Mouse (Mus musculus) left cerebral cortex, adult 8-10 months (tissue): Measurements from ENCODE around the gene Pigk. TPM values are rescaled to one million over a fixed set of nuclear protein-coding genes. Genes with fewer than 3 reads are reported as not detected.

ENCODE experiments used
- DNase-seq, 2 experiments: peaks; one replicate each; pipeline ENCODE4 v3.0.0; 2022; ENCODE audit warnings: low spot score in 2 of 2
- total RNA-seq, 4 experiments: library from RNA; stranded (reverse); gene quantifications; 2 replicates each; pipeline ENCODE4 v1.2.4; 2022

Gene Pigk
- total RNA-seq, 4 experiments from 2014 or later, result 52.5 to 68.3 (median 54.0) TPM

DNA sequence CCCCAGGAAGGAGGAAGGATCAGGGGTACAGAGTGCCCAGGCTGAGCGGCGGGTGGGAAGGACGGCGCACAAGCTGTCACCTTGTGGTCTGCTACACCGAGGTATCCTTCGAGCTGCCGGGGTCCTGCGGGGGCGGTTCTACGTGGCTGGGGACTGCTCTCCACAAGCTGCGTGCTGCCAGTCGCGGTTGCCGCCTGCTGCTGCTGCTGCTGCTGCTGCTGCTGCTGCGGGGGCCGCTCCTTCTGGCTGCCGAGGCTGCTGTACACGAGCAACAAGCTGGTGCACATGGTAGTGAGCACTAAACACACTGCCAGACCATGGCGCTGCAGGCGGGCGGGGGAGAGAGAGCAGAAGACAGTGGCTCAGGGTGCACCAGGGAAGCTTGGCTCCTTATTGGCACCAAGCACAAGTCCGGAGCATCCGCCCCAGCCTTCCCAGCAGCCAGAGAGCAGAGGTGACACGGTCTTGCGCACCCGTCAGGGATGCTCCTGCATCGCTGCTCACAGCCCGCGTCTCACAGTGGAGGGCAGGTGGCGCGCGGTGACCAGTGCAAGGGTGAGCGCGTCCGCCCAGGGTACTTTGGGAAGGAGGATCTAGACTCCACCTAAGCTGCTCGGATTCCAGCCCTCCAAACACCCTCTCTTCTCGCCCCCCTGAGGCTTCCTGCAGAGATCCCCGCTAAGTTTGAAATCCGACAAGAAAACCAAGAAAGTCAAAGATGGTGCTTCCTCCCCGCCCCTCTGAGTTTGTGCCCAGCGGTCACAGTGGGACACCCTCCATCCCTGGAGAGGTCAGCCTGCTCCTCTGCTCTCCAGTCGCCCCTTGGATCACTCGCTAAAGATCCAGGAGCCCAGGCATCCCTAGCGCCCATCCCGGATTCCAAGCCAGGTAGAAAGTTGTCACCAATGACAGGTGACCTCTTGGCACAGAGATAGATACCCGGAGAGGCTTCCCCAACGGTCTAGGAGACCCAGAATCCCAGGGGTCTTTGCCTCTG lies 267.4 kb downstream of the Pigk start:
- peak; percentile 39 to 66 for DNase-seq

DNA sequence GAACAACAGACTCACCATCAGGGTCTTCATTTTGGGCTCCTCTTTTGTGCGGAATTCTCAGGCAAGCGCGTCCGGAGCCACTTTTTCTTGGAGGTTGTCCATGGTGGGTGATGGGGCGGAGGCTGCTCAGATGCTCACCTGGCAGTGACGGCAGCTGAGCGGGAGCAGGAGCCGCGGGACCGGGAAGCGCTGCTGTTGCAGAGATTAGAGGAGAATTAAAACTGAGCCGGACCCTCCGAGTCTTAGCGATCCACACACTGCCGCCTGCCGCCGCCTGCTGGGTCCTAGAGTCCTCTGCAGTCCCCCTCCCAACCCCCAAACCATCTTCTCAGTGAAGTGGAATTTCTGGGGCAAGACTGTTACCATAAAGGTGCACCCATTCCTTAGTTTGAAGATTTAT lies 268.1 kb downstream of the Pigk start, which contains the start of gene St6galnac5:
St6galnac5 (minus strand) TSS at position 259 of the 400 bp plus-strand sequence.
- no peak for DNase-seq

DNA sequence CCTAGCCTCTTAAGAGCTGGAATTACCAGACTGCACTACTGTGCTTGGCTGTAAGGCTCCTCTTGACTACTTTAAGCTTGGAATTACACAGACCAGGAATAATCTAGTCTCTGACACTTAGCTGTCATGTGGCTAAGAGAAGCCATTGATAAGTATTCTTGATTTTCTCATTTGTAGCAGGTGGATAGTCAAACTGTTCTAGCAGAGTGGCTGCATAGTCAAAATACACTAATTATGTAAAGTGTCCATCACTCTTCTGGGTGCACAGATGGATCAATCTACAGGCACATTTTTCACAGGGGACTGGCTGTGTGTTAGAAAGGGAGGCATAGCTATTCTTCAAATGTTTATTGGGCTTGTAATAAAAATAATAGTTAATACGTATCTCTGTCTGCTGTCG lies 276.9 kb downstream of the Pigk start:
- no peak for DNase-seq

DNA sequence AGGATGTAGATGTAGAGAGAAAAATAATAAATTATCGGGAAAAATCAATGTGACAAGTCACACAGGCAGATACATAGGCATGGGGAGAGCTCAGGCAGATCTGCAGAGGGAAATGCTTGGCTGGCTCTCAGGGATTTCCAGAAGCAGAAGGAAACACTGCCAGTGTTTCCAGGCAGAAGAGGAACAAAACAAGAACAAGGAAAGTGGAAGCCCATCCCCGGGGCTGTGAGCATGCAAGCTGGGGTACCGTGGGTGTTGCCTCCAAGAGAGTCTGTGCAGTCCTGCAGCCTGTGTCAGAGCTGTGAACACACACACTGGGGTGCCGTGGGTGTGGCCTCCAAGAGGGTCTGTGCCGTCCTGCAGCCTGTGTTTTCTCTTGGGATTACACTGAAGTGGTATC lies 279.7 kb downstream of the Pigk start:
- no peak for DNase-seq

DNA sequence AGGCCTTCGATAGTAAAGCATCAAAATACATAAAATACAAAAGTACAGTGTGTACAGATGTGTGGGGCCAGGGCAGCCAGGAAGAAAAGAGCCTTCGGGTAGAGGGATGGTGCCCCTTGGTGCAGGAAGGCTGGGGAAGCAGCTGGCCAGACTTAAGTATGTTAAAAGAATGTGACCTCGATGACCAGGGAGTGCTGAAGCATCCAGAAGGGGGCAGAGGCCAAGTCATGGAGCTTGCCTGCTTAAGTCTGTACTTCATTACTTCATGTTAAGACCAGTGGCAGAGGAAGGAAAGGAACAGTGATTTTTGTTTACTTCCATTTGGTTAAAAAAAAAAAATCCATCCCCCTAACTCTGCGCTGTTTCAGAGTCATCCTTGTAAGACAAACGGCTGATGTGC lies 284.2 kb downstream of the Pigk start:
- no peak for DNase-seq

DNA sequence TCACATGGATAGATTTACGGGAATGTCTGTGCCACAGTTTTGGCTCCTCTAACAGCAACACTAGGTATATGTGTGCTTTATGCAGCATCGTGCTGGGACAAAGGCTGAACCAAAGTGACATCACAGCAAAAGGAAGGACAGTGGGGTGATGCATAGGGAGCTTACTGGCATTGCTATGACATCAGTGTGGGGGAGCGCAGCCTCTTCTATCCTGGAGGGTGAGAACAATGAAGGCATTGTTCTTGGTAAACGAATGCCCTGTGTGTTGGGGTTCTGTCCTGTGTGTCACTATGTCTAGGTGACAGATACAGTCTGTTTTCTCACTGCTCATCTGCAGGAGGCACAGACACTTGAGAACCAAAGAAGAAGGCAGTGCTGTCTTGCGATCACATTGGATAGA lies 285.0 kb downstream of the Pigk start:
- DNase-seq, result no peak

DNA sequence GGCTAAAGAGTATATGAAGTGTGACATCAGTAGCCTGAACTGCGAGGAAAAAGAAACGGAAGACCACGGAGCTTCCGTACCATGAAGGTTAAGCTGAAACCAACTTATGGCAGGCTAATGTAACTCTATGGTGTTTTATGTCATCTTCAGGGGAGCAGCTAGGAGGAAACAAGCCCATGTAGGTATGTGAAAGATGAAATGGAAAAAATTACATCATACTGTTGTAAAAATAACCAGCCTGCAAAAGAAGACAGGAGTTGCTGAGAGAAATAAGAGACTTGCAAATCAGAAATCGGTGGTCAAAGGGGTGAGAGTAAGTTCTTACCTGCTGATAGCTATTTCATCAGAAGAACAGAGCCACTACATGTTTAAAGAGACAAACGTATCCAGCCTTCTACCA lies 293.0 kb downstream of the Pigk start:
- DNase-seq, result no peak

DNA sequence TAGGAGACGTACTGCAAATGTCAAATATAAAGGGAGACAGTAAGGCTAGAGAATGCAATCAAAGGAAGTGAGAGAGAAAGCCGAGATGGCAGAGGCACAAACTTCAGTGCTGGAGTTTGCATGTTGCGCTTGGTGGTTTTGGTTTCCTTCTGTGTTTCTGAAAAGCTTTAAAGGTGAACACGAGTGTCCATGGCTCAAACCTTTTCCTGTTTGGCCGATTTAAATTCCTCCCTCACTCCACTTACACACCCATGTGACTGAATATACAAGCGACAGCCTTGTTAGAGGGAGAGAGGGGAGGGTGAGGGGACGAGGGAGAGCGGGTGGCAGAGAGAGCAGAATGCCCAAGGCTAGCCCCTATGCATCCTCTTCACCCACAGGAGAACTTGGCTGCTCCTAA lies 302.5 kb downstream of the Pigk start:
- DNase-seq, result no peak

DNA sequence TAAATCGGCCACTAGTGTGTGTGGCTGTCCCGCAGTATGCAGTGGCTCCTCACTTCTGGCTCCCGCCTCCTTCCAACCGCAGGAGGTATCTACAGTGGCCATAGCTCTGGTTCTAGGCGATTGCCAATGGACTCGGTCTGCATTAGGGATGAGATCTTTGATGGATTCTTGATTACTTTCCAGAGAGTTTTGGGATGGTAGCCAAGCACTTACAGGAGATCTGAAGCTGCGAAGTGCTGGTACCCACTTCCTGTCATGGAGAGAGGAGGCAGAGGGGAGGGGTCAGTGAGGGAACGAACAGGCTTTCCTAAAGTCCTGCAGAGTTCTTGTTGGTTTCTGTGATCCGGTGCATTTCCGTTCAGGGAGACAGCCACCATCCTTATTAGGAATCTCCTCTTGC lies 304.2 kb downstream of the Pigk start:
- DNase-seq, result no peak

DNA sequence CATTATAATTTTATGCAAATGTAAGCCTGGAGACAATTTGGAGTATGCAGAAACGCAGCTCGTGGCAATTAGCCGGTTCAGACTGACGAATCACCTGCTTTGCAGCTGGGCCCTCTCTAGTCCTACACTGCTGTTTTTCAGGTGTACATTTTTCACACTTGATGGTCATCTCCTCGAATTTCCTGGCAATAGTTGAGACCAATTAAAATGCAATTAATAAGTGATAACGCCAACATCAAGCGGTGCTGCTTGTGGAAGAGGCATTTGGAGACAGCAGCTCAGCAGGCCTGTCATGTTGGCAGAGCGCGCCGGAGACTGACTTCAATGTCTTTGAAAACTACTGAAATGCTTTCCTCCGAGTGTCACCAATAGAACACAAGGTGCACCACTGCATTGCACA lies 310.1 kb downstream of the Pigk start:
- DNase-seq, result no peak

Other genes starting within 250 kb of the Pigk start
- gene Ak5, start 45.7 kb upstream of the Pigk start, total RNA-seq, result 100 to 1,000 TPM; 126 to 145 (median 135) TPM